Mouse (Mus musculus) forebrain, embryonic 14.5 days (tissue): Measurements from ENCODE around the gene Ptbp1. TPM values are rescaled to one million over a fixed set of nuclear protein-coding genes. Genes with fewer than 3 reads are reported as not detected.
A peak's percentile ranks its signal among the peaks of the same experiment; 100 is the strongest.
"Not testable (repeated sequence)": the region's sequence is repeated elsewhere in the genome, so short reads cannot be mapped to it uniquely, and the experiment has no call there.

Source experiments
- ATAC-seq: fragments of 200-750 bp; cut with Nextera tagmentation; 2 replicates; pipeline ENCODE4 v1.8.0; 2017; ENCODE audit warnings: mild to moderate bottlenecking, moderate library complexity
- DNase-seq: peaks from one replicate; pipeline ENCODE4 v3.0.0-alpha.2; 2015; ENCODE audit warnings: low spot score
- H3K27ac ChIP-seq: fragments of 300-500 bp; sonication (generic); 2 replicates; pipeline ENCODE4 v1.5.1; 2014; ENCODE audit warnings: low read depth, mild to moderate bottlenecking, control low read depth, low read length, moderate library complexity
- H3K27me3 ChIP-seq: fragments of 300-500 bp; sonication (generic); replicated peaks from 2 replicates; pipeline ENCODE4 v1.6.1; 2014; ENCODE audit warnings: low read length, control low read depth, mixed read lengths; ENCODE audit not compliant: control insufficient read depth, insufficient read depth
- H3K36me3 ChIP-seq: fragments of 300-500 bp; sonication (generic); 2 replicates; pipeline ENCODE4 v1.6.1; 2014; ENCODE audit warnings: low read length, control low read depth; ENCODE audit not compliant: control insufficient read depth, insufficient read depth
- H3K4me1 ChIP-seq: fragments of 300-500 bp; sonication (generic); 2 replicates; pipeline ENCODE4 v1.6.1; 2014; ENCODE audit warnings: antibody characterized with exemption, low read length, control low read depth; ENCODE audit not compliant: control insufficient read depth, insufficient read depth
- H3K4me2 ChIP-seq: fragments of 300-500 bp; sonication (generic); 2 replicates; pipeline ENCODE4 v1.6.1; 2014; ENCODE audit warnings: mild to moderate bottlenecking, control low read depth, low read length
- H3K4me3 ChIP-seq: fragments of 300-500 bp; sonication (generic); 2 replicates; pipeline ENCODE4 v1.5.1; 2014; ENCODE audit warnings: low read depth, low read length, control low read depth
- H3K9ac ChIP-seq: fragments of 300-500 bp; sonication (generic); 2 replicates; pipeline ENCODE4 v1.6.1; 2014; ENCODE audit warnings: mild to moderate bottlenecking, low read length, control low read depth, moderate library complexity
- H3K9me3 ChIP-seq: fragments of 300-500 bp; sonication (generic); replicated peaks from 2 replicates; pipeline ENCODE4 v1.6.1; 2016; ENCODE audit warnings: low read length, control low read depth, mixed read lengths; ENCODE audit not compliant: control insufficient read depth
- WGBS: fragments of 180-500 bp; shearing (Covaris S2); extraction: QIAGEN DNeasy Blood & Tissue Kit; methylation state at CpG from one replicate; pipeline ENCODE4 v1.1.7; 2014; 5-methylcytosine and 5-hydroxymethylcytosine counted together
- polyA plus RNA-seq: library from polyadenylated mRNA; unstranded; fragments of >200 nt; fragmentation: Nextera tagmentation; extraction: Ambion mirVana; gene quantifications from 2 replicates; pipeline ENCODE4 v1.2.1, GENCODE M21; 2014

The Ptbp1 gene
- polyA plus RNA-seq, 1 experiment from 2014 or later, result 98.2 TPM

- Histone ChIP-seq H3K9me3 (no peaks in the 10 kb centered on the region), H3K27ac (no peak within 1 kb of the TSS), H3K4me2 (no peak within 1 kb of the TSS), H3K9ac (no peak within 1 kb of the TSS), H3K27me3 (no peaks in the 10 kb centered on the region), H3K4me1 (no peaks in the 10 kb centered on the region), H3K36me3 (peaks cover 8% of the 10 kb centered on the region), H3K4me3 (no peak within 1 kb of the TSS)
- ATAC-seq (no peak), DNase-seq (no peak)
- WGBS, result 37% methylated on average over 5 of the region's 5 CpGs
These were observed 36.4 kb downstream of the Ptbp1 start, which contains the start of gene Cfd for GRCm38 (mm10) chr10:79890670-79891069. Gene Cfd, plus strand, starts transcription at chr10:79890853.

GRCm38 (mm10) chr10:79892451-79893118 is 38.4 kb downstream of the Ptbp1 start:
- H3K4me3 ChIP-seq, H3K27ac ChIP-seq, H3K27me3 ChIP-seq, H3K4me2 ChIP-seq, H3K9me3 ChIP-seq, H3K4me1 ChIP-seq, H3K9ac ChIP-seq: not testable (repeated sequence)
- H3K36me3 ChIP-seq, result peaks cover 26% of the 10 kb centered on the region
- DNase-seq (peak; percentile 81), ATAC-seq (peak; percentile 83)
- WGBS, result 42% methylated on average over 22 of the region's 22 CpGs

GRCm38 (mm10) chr10:79896306-79896705 is 42.1 kb downstream of the Ptbp1 start:
- H3K4me3 ChIP-seq, result no peak overlapping the region

DNA sequence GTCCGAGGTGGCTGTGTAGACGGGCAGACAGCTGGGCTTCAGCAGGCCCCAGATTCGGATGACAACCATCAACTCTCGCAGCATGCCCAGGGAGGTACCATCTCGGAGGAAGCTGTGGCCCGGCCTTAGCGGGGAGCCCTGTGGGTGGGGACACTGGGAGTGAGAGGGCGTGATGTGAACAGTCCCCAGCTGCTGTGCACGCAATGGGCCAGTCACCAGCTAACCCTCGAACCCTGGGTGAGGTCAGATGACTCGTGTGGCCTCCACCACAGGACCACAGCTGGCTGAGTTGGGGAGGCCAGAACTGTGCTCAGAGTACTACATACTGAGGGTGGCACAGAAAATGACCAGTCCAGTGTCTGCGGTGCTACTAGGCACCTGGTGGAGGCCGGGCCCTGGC is 42.6 kb downstream of the Ptbp1 start:
- no peak overlapping the region for H3K4me3 ChIP-seq
- ATAC-seq (no peak), DNase-seq (no peak)
- no peak overlapping the region for H3K27ac ChIP-seq
- H3K36me3 ChIP-seq, result peaks cover 43% of the 10 kb centered on the region
- H3K9me3 ChIP-seq, result no peaks in the 10 kb centered on the region
- H3K9ac ChIP-seq, result no peak overlapping the region
- WGBS, result 91% methylated on average over 13 of the region's 13 CpGs
- H3K27me3 ChIP-seq, result no peaks in the 10 kb centered on the region
- H3K4me1 ChIP-seq, result no peaks in the 10 kb centered on the region
- H3K4me2 ChIP-seq, result no peak overlapping the region

More at GRCm38 (mm10) chr10:79896306-79896705, 42.1 kb downstream of the Ptbp1 start:
- peaks cover 43% of the 10 kb centered on the region for H3K36me3 ChIP-seq
- no peak overlapping the region for H3K4me2 ChIP-seq
- H3K4me1 ChIP-seq, result no peaks in the 10 kb centered on the region
- DNase-seq, result no peak
- WGBS, result 88% methylated on average over 16 of the region's 16 CpGs
- no peaks in the 10 kb centered on the region for H3K27me3 ChIP-seq
- ATAC-seq, result no peak
- no peaks in the 10 kb centered on the region for H3K9me3 ChIP-seq
- H3K27ac ChIP-seq, result no peak overlapping the region
- no peak overlapping the region for H3K9ac ChIP-seq

GRCm38 (mm10) chr10:79897316-79898245 is 43.4 kb downstream of the Ptbp1 start:
- 56% methylated on average over 20 of the region's 20 CpGs for WGBS
- ATAC-seq, result no peak
- Histone ChIP-seq H3K4me3 (no peak overlapping the region), H3K27me3 (no peaks in the 10 kb centered on the region), H3K4me1 (no peaks in the 10 kb centered on the region), H3K9me3 (no peaks in the 10 kb centered on the region), H3K9ac (no peak overlapping the region), H3K4me2 (no peak overlapping the region), H3K36me3 (peaks cover 48% of the 10 kb centered on the region), H3K27ac (no peak overlapping the region)
- no peak for DNase-seq

DNA sequence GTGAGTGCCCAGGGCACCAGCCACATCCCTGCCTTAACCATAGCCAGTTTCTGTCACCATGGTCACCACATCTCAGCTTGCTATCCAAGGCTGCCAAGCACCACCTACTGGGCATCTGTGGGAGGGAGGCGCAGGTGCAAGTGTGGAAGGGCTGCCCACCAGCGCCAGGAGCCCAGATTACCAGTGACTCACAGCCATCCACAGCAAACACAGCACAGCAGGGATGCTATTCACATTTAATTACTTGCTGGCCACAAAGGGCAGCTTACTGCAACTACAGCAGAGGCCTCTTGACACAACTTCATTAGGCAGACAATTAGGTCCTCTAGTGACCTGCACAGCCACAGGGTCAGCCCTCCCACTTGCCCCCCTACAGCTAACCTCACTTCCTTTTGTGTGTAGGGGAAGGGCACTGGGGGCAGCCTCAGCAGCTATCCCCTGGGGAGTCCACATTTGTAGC is 46.8 kb downstream of the Ptbp1 start:
- DNase-seq (peak; percentile 69), ATAC-seq (peak; percentile 74)
- 8% methylated on average over 2 of the region's 2 CpGs for WGBS
- Histone ChIP-seq H3K9ac (no peak overlapping the region), H3K27me3 (no peaks in the 10 kb centered on the region), H3K4me2 (no peak overlapping the region), H3K27ac (peak overlapping the region; percentile 15; the same call in 1 of the 2 replicates), H3K9me3 (no peaks in the 10 kb centered on the region), H3K4me3 (no peak overlapping the region), H3K36me3 (peaks cover 59% of the 10 kb centered on the region), H3K4me1 (no peaks in the 10 kb centered on the region)

DNA sequence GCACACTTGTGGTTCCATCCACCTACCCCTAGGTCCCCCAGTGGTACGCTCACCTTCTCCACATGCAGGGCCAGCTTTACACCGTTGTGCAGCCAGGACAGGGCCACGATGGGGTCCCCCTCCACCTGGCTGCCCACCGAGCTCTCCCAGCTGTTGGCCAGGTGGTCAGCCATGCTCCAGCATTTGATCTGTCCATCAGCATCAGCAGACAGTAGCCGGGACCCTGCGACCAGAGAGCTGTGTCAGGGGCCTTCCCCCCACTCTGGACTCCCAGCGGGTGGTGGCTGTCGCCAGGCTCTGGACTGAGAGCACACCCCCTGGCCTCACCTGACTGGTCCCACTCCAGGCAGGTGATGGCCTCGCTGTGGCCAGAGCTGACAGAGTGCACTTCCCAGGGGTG is 52.5 kb downstream of the Ptbp1 start:
- ATAC-seq (no peak), DNase-seq (no peak)
- Histone ChIP-seq H3K9me3 (no peaks in the 10 kb centered on the region), H3K4me3 (no peak overlapping the region), H3K4me2 (no peak overlapping the region), H3K27me3 (no peaks in the 10 kb centered on the region), H3K4me1 (peaks cover 4% of the 10 kb centered on the region; the same call in 1 of the 2 replicates), H3K36me3 (peaks cover 54% of the 10 kb centered on the region), H3K9ac (no peak overlapping the region), H3K27ac (no peak overlapping the region)
- 90% methylated on average over 9 of the region's 9 CpGs for WGBS

GRCm38 (mm10) chr10:79907415-79907814 is 53.2 kb downstream of the Ptbp1 start:
- Histone ChIP-seq H3K9ac (no peak overlapping the region), H3K27ac (no peak overlapping the region), H3K4me3 (no peak overlapping the region), H3K36me3 (peaks cover 52% of the 10 kb centered on the region), H3K9me3 (no peaks in the 10 kb centered on the region), H3K4me1 (peaks cover 4% of the 10 kb centered on the region; the same call in 1 of the 2 replicates), H3K27me3 (no peaks in the 10 kb centered on the region), H3K4me2 (no peak overlapping the region)
- ATAC-seq (no peak), DNase-seq (no peak)
- 93% methylated on average over 10 of the region's 10 CpGs for WGBS
